8 mouse cellular contexts compared by ENCODE assay signal in the genomic region with DNA sequence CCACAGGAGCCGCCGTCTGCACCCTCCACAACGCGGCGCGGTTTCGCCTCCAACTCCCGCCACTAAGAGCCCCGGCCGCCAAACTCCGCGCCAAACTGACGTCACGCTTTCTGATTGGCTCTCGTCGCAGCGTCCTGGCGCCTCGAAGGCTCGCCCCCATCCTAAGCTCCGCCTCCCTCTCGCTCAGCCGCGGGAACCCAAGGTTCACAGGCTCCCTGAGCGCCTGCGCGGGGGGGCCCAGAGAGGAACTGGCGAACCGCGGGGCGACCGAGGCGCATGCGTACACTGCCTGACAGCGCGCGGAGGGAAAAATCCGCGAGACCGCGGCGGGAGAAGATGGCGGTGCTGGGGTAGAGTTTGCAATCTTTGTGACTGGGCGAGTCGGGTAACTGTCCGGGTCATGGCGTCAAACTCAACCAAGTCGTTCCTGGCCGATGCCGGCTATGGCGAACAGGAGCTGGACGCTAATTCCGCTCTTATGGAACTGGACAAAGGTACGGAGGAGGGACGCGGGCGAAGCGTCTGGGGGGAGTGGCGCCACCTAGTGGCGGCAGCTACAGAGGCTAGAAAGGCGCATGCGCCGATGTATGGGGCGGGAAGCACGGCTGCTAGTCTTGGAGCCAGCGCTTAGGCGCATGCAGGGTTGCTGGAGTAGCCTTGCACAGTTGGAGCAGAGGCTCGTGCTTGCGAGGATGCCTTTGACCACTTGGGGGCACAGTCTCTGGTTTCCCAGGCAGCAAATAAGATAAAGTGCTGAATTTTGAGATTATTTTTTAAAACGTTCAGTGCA. TPM values are rescaled to one million over a fixed set of nuclear protein-coding genes. Genes with fewer than 3 reads are reported as not detected.
DNase-seq lines count a peak whose midpoint lies in the region; ATAC-seq and TF ChIP-seq lines count a peak whose summit lies in the region.

A gene (minus strand): TSS at position 87 of the 790 bp plus-strand sequence.
A gene (plus strand): TSS at position 179 of the 790 bp plus-strand sequence.

- peak; percentile 86 for ATAC-seq in G1E (ENCODE audit: extremely low read depth, insufficient number of reproducible peaks, low FRiP score, poor library complexity, severe bottlenecking)
- peak; percentile 98 for ATAC-seq in forebrain, embryonic 16.5 days
- peak; percentile 99 for ATAC-seq in lung, embryonic 14.5 days (ENCODE audit: insufficient read depth)

- peaks cover 42% of the 10 kb centered on the region for H3K4me1 ChIP-seq in G1E (ENCODE audit: insufficient read depth, low read depth, low read length)
- H3K4me1 ChIP-seq in forebrain, embryonic 16.5 days (replicated peaks; ENCODE audit: control insufficient read depth, insufficient read depth, low read length) = peaks cover 31% of the 10 kb centered on the region
- H3K4me1 ChIP-seq in lung, embryonic 14.5 days (ENCODE audit: insufficient read depth) = peaks cover 12% of the 10 kb centered on the region
- peaks cover 6% of the 10 kb centered on the region; the same call in 1 of the 2 replicates for H3K4me1 ChIP-seq in olfactory bulb, adult 2 months (ENCODE audit: control insufficient read depth, insufficient read depth, low read length)
- H3K4me1 ChIP-seq in thymus, adult 2 months (replicated peaks; ENCODE audit: control insufficient read depth, insufficient read depth, low read length) = peaks cover 10% of the 10 kb centered on the region

- peaks cover 44% of the 10 kb centered on the region for H3K36me3 ChIP-seq in G1E (replicated peaks)
- no peaks in the 10 kb centered on the region for H3K36me3 ChIP-seq in forebrain, embryonic 16.5 days (ENCODE audit: control insufficient read depth, insufficient read depth)
- peaks cover 15% of the 10 kb centered on the region for H3K36me3 ChIP-seq in lung, embryonic 14.5 days (ENCODE audit: insufficient read depth)
- H3K36me3 ChIP-seq in thymus, adult 2 months (ENCODE audit: control insufficient read depth, insufficient read depth, low read length) = no peaks in the 10 kb centered on the region

- peak within 1 kb of the TSS; percentile 85 for H3K4me2 ChIP-seq in forebrain, embryonic 16.5 days (ENCODE audit: low read length)
- peak within 1 kb of the TSS; percentile 85 for H3K4me2 ChIP-seq in lung, embryonic 14.5 days

- peak; percentile 93 for TF ChIP-seq POLR2A in olfactory bulb, adult 2 months (IDR thresholded peaks at IDR 0.05; ENCODE audit: insufficient read depth, low read depth, low read length)
- TF ChIP-seq POLR2A in thymus, adult 2 months (IDR thresholded peaks at IDR 0.05; ENCODE audit: control insufficient read depth, extremely low read depth, insufficient read depth, low read length, poor library complexity) = peak; percentile 86

- intact Hi-C loops in heart, postnatal 36 days (cut with DNase I) = loop anchor here (2.0 to 10.0 kb wide), 4 partner anchors 142 to 391 kb away; a partner anchor contains a TSS

- H3K27ac ChIP-seq in forebrain, embryonic 16.5 days (ENCODE audit: low read length) = peak within 1 kb of the TSS; percentile 95
- peak within 1 kb of the TSS; percentile 93 for H3K27ac ChIP-seq in layer of hippocampus, adult 2 months
- peak within 1 kb of the TSS; percentile 98 for H3K27ac ChIP-seq in lung, embryonic 14.5 days (ENCODE audit: low read depth)
- H3K27ac ChIP-seq in olfactory bulb, adult 2 months (ENCODE audit: insufficient read depth, low read depth, low read length) = peak within 1 kb of the TSS; percentile 97
- H3K27ac ChIP-seq in thymus, adult 2 months (ENCODE audit: control insufficient read depth, insufficient read depth, low read length) = peak within 1 kb of the TSS; percentile 68

- H3K9ac ChIP-seq in forebrain, embryonic 16.5 days (replicated peaks; ENCODE audit: low read depth, low read length) = peak within 1 kb of the TSS; percentile 72
- H3K9ac ChIP-seq in lung, embryonic 14.5 days = peak within 1 kb of the TSS; percentile 88

- WGBS in forebrain, embryonic 16.5 days = under 1% methylated on average over 70 of the region's 70 CpGs
- WGBS in lung, embryonic 14.5 days = under 1% methylated on average over 70 of the region's 70 CpGs
- under 1% methylated on average over 70 of the region's 70 CpGs for WGBS in olfactory bulb, adult 2 months
- WGBS in thymus, adult 2 months = under 1% methylated on average over 70 of the region's 70 CpGs

- peak within 1 kb of the TSS; percentile 87 for H3K4me3 ChIP-seq in G1E (ENCODE audit: low read depth, low read length)
- peak within 1 kb of the TSS; percentile 90 for H3K4me3 ChIP-seq in forebrain, embryonic 16.5 days (replicated peaks; ENCODE audit: low read length)
- peak within 1 kb of the TSS; percentile 95 for H3K4me3 ChIP-seq in layer of hippocampus, adult 2 months
- peak within 1 kb of the TSS; percentile 85 for H3K4me3 ChIP-seq in lung, embryonic 14.5 days (ENCODE audit: low read depth, low read length)
- H3K4me3 ChIP-seq in olfactory bulb, adult 2 months (ENCODE audit: insufficient read depth, low read depth, low read length) = peak within 1 kb of the TSS; percentile 93
- H3K4me3 ChIP-seq in thymus, adult 2 months (ENCODE audit: control insufficient read depth, insufficient read depth, low read length) = peak within 1 kb of the TSS; percentile 60

- peaks cover 9% of the 10 kb centered on the region for H3K9me3 ChIP-seq in G1E (replicated peaks)
- H3K9me3 ChIP-seq in forebrain, embryonic 16.5 days (ENCODE audit: control insufficient read depth, low read length) = no peaks in the 10 kb centered on the region
- H3K9me3 ChIP-seq in lung, embryonic 14.5 days (ENCODE audit: low read depth, low read length) = 0 out of 2 replicates have a peak, but pooled peaks cover 2% of the 10 kb centered on the region

- H3K27me3 ChIP-seq in G1E (ENCODE audit: insufficient read depth, low read length) = no peaks in the 10 kb centered on the region
- H3K27me3 ChIP-seq in forebrain, embryonic 16.5 days (replicated peaks; ENCODE audit: control insufficient read depth, insufficient read depth, low read length) = no peaks in the 10 kb centered on the region
- H3K27me3 ChIP-seq in lung, embryonic 14.5 days (ENCODE audit: insufficient read depth, low read length) = no peaks in the 10 kb centered on the region
- no peaks in the 10 kb centered on the region for H3K27me3 ChIP-seq in thymus, adult 2 months (ENCODE audit: control insufficient read depth, insufficient read depth, low read length)

- peak; percentile 97 for TF ChIP-seq CTCF in G1E (IDR thresholded peaks at IDR 0.05; ENCODE audit: low read depth, low read length)
- peak; percentile 99 for TF ChIP-seq CTCF in layer of hippocampus, adult 2 months (conservative IDR thresholded peaks at IDR 0.05)
- peak; percentile 99 for TF ChIP-seq CTCF in lung, embryonic 14.5 days (IDR thresholded peaks at IDR 0.05; ENCODE audit: low read depth)
- TF ChIP-seq CTCF in olfactory bulb, adult 2 months (IDR thresholded peaks at IDR 0.05; ENCODE audit: insufficient read depth, low read depth, low read length) = peak; percentile 100
- TF ChIP-seq CTCF in thymus, adult 2 months (IDR thresholded peaks at IDR 0.05; ENCODE audit: borderline replicate concordance, control insufficient read depth, extremely low read depth, insufficient read depth, low read length, poor library complexity) = peak; percentile 100

- peak; percentile 96 for DNase-seq in G1E (ENCODE audit: low spot score)
- peak; percentile 100 for DNase-seq in cerebellum, adult 18-20 months
- peak; percentile 99 to 100 for DNase-seq in heart, postnatal 36 days
- peak; percentile 98 to 99 for DNase-seq in layer of hippocampus, adult 2 months (ENCODE audit: low spot score in 2 of 2)
- DNase-seq in lung, embryonic 14.5 days = peak; percentile 100
- DNase-seq in thymus, adult 2 months = peak; percentile 100

RNA-seq across cellular contexts. Expression of the first gene that starts in this region (rescaled TPM):
- total RNA-seq in G1E (2014; fragmentation: Nextera tagmentation) (138 and 139 TPM in 2 replicates), G1E (2017) (58.0 and 65.2 TPM in 2 replicates)
- 15.8 and 19.7 TPM in 2 replicates for polyA plus RNA-seq in G1E (2012)
- 19.9 and 20.6 TPM in 2 replicates for polyA plus RNA-seq in forebrain, embryonic 16.5 days (2015; fragmentation: Nextera tagmentation; extraction: Ambion mirVana)
- under 1 TPM; 0.19 to 0.31 TPM for total RNA-seq in heart, postnatal 36 days (2021)
- 1 to 10 TPM in 1 of 2 experiments, under 1 TPM in 1; 0.61 to 1.1 TPM for total RNA-seq in layer of hippocampus, adult 2 months (2021)
- 75.6 and 75.8 TPM in 2 replicates for polyA plus RNA-seq in lung, embryonic 14.5 days (2014; fragmentation: Nextera tagmentation; extraction: Ambion mirVana)
- polyA plus RNA-seq in olfactory bulb, adult 2 months (2012; ENCODE audit: insufficient read depth, insufficient read length, low replicate concordance, missing spikeins) = not detected in 2 replicates
- polyA plus RNA-seq in thymus, adult 2 months (2012; rRNA removed) = 13.7 and 20.2 TPM in 2 replicates

RNA-seq across cellular contexts. Expression of the second gene that starts in this region (rescaled TPM):
- 25.9 and 28.0 TPM in 2 replicates for total RNA-seq in G1E (2014; fragmentation: Nextera tagmentation)
- 39.7 and 47.1 TPM in 2 replicates for total RNA-seq in G1E (2017)
- 11.8 and 20.7 TPM in 2 replicates for polyA plus RNA-seq in G1E (2012)
- polyA plus RNA-seq in forebrain, embryonic 16.5 days (2015; fragmentation: Nextera tagmentation; extraction: Ambion mirVana) = 49.0 and 53.0 TPM in 2 replicates
- total RNA-seq in heart, postnatal 36 days (2021) = 10 to 100 TPM; 10.4 to 11.4 TPM
- 10 to 100 TPM; 23.2 to 25.8 TPM for total RNA-seq in layer of hippocampus, adult 2 months (2021)
- 65.3 and 69.4 TPM in 2 replicates for polyA plus RNA-seq in lung, embryonic 14.5 days (2014; fragmentation: Nextera tagmentation; extraction: Ambion mirVana)
- polyA plus RNA-seq in olfactory bulb, adult 2 months (2012; ENCODE audit: insufficient read depth, insufficient read length, low replicate concordance, missing spikeins) = not detected in 2 replicates
- polyA plus RNA-seq in thymus, adult 2 months (2012; rRNA removed) = 62.2 and 71.0 TPM in 2 replicates

Comparison
In these comparisons a context has a peak if more than half of its experiments do, and no peak if none do; other contexts are left out.
1. Peak in every context shown above with its lines: DNase-seq, ATAC-seq, H3K4me3 ChIP-seq and H3K27ac ChIP-seq.
2. RNA of the first gene that starts in this region (total RNA-seq): 58.0 to 139 TPM in G1E; 0.61 to 1.1 TPM in layer of hippocampus, adult 2 months and 0.19 to 0.31 TPM in heart, postnatal 36 days; every median in the first group is over 10 times any median in the second.
3. RNA of the first gene that starts in this region (polyA plus RNA-seq): 75.6 to 75.8 TPM in lung, embryonic 14.5 days, 19.9 to 20.6 TPM in forebrain, embryonic 16.5 days, 15.8 to 19.7 TPM in G1E and 13.7 to 20.2 TPM in thymus, adult 2 months; not detected in olfactory bulb, adult 2 months; every median in the first group is over 10 times any median in the second.